Mouse (Mus musculus): ENCODE results near the gene Nsun5. TPM values are rescaled to one million over a fixed set of nuclear protein-coding genes. Genes with fewer than 3 reads are reported as not detected.

Gene Nsun5
- polyA plus RNA-seq, 1 experiment from 2014 or later = 12.1 TPM

DNA sequence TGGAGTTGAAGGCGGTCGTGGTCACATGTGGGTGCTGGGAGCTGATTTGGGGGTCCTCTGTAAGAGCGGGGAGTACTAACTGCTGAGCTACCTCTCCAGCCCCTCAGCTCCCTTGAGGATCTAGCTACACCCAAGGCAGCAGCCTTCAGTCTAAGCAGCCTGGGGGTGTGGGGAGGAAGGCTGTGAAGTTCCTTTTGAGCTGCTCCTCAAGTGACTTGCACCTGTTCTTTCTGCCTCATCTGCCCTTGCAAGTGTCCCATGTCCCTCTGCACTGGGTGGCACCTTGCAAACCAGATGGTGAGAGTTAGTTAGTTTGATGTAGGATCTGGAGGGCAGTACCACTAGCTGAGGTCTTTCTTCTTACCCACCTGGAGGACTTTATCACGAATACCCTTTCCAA is 38.4 kb downstream of the Nsun5 start:
- Histone ChIP-seq H3K36me3 (ENCODE audit: control insufficient read depth, insufficient read depth) (no peaks in the 10 kb centered on the region), H3K4me1 (ENCODE audit: control insufficient read depth, low read depth, low read length) (no peaks in the 10 kb centered on the region), H3K27me3 (ENCODE audit: control insufficient read depth, insufficient read depth, low read depth, low read length) (no peaks in the 10 kb centered on the region), H3K9ac (ENCODE audit: low read depth, low read length) (no peak overlapping the region), H3K4me3 (ENCODE audit: low read depth, low read length) (no peak overlapping the region), H3K9me3 (replicated peaks; ENCODE audit: control insufficient read depth, low read length) (no peaks in the 10 kb centered on the region), H3K4me2 (ENCODE audit: low read depth, low read length) (no peak overlapping the region), H3K27ac (ENCODE audit: low read length) (no peak overlapping the region)
- WGBS (ENCODE audit: insufficient replicate concordance) = 56% methylated on average over 4 of the region's 4 CpGs
- ATAC-seq (ENCODE audit: low read depth) = no peak

- no peak for ATAC-seq (ENCODE audit: low read depth)
- no peak overlapping the region for H3K4me3 ChIP-seq (ENCODE audit: low read depth, low read length)
These were observed 40.5 kb downstream of the Nsun5 start for GRCm38 (mm10) chr5:135410266-135410665.

More at GRCm38 (mm10) chr5:135410266-135410665, 40.5 kb downstream of the Nsun5 start:
- Histone ChIP-seq H3K4me1 (ENCODE audit: control insufficient read depth, low read depth, low read length) (no peaks in the 10 kb centered on the region), H3K4me2 (ENCODE audit: low read depth, low read length) (no peak overlapping the region), H3K27ac (ENCODE audit: low read length) (no peak overlapping the region), H3K36me3 (ENCODE audit: control insufficient read depth, insufficient read depth) (no peaks in the 10 kb centered on the region), H3K9me3 (replicated peaks; ENCODE audit: control insufficient read depth, low read length) (no peaks in the 10 kb centered on the region), H3K27me3 (ENCODE audit: control insufficient read depth, insufficient read depth, low read depth, low read length) (no peaks in the 10 kb centered on the region), H3K9ac (ENCODE audit: low read depth, low read length) (no peak overlapping the region)
- WGBS (ENCODE audit: insufficient replicate concordance) = 76% methylated on average over 9 of the region's 9 CpGs

Small RNAs within 50 kb of the gene (microRNA-seq; reads per million reads assigned to microRNA genes)
- 0.74 reads per million for gene Mir7033

Other genes starting within 250 kb of the Nsun5 start
- 11.1 and 11.6 TPM in 2 replicates for gene Tbl2, start 220.3 kb upstream of the Nsun5 start, polyA plus RNA-seq (2015; fragmentation: Nextera tagmentation; extraction: Ambion mirVana)
- 24.8 and 25.8 TPM in 2 replicates for gene Bcl7b, start 201.7 kb upstream of the Nsun5 start, polyA plus RNA-seq (2015; fragmentation: Nextera tagmentation; extraction: Ambion mirVana)
- 14.3 and 15.5 TPM in 2 replicates for gene Baz1b, start 182.7 kb upstream of the Nsun5 start, polyA plus RNA-seq (2015; fragmentation: Nextera tagmentation; extraction: Ambion mirVana)
- gene Fzd9, start 118.7 kb upstream of the Nsun5 start, polyA plus RNA-seq (2015; fragmentation: Nextera tagmentation; extraction: Ambion mirVana) = 0.14 and 0.34 TPM in 2 replicates
- not detected in 2 replicates for gene Fkbp6, start 19.9 kb upstream of the Nsun5 start, polyA plus RNA-seq (2015; fragmentation: Nextera tagmentation; extraction: Ambion mirVana)
- gene Trim50, start 16.7 kb upstream of the Nsun5 start, polyA plus RNA-seq (2015; fragmentation: Nextera tagmentation; extraction: Ambion mirVana) = not detected in 2 replicates
- gene Pom121, start 24.6 kb downstream of the Nsun5 start, polyA plus RNA-seq (2015; fragmentation: Nextera tagmentation; extraction: Ambion mirVana) = 4.5 and 5.0 TPM in 2 replicates
- gene Hip1, start 175.2 kb downstream of the Nsun5 start, polyA plus RNA-seq (2015; fragmentation: Nextera tagmentation; extraction: Ambion mirVana) = 3.3 and 3.9 TPM in 2 replicates
- gene Ccl26, start 193.6 kb downstream of the Nsun5 start, polyA plus RNA-seq (2015; fragmentation: Nextera tagmentation; extraction: Ambion mirVana) = not detected in 2 replicates
- gene Ccl24, start 203.1 kb downstream of the Nsun5 start, polyA plus RNA-seq (2015; fragmentation: Nextera tagmentation; extraction: Ambion mirVana) = 17.1 and 19.9 TPM in 2 replicates